8 mouse cellular contexts compared by ENCODE assay signal in the genomic region with DNA sequence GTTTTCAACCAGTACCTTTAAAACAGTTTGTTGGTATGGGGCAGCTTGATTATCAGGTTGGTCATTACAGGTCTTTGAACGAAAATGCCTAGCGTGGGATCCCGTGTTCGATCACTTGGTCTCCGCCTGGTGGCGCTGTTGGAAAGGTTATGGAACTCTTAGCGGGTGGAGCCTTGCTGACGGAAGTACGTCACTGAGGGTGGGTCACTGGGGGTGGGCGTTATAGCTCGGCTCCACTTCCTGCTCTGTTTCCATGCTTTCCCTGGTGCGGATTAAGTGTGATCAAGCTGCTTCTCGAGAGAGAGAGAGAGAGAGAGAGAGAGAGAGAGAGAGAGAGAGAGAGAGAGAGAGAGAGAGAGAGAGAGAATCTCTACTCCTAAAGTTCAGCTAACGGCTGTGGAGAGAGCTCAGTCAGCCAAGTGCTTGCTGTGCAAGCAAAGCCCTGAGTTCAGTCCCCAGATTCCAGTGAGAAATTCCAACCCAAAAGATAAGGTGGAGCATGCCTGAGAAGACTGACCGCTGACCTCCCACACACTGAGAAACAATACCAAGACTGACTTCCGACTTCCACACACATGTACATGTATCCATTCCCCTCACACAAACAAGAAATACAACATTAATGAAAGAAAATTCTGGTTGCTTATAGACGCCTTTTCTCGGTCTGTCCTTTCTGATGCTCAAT. TPM values are rescaled to one million over a fixed set of nuclear protein-coding genes. Genes with fewer than 3 reads are reported as not detected.
DNase-seq lines count a peak whose midpoint lies in the region; ATAC-seq and TF ChIP-seq lines count a peak whose summit lies in the region.

No protein-coding gene starts in this region.

- TF ChIP-seq CTCF in kidney, adult 2 months (conservative IDR thresholded peaks at IDR 0.05; ENCODE audit: insufficient read depth, insufficient read length, low read depth, low read length): peak; percentile 99

- 0 out of 2 replicates have a peak, but pooled peaks cover 4% of the 10 kb centered on the region for H3K27me3 ChIP-seq in embryonic facial prominence, embryonic 13.5 days
- no peaks in the 10 kb centered on the region for H3K27me3 ChIP-seq in kidney, adult 2 months (replicated peaks; ENCODE audit: control insufficient read depth, insufficient read depth, low read length)
- peaks cover 14% of the 10 kb centered on the region; the same call in 1 of the 2 replicates for H3K27me3 ChIP-seq in limb, embryonic 13.5 days
- H3K27me3 ChIP-seq in midbrain, embryonic 16.5 days (ENCODE audit: control insufficient read depth, insufficient read depth, low read depth, low read length): peaks cover 3% of the 10 kb centered on the region

- peaks cover 5% of the 10 kb centered on the region; the same call in 1 of the 2 replicates for H3K4me1 ChIP-seq in embryonic facial prominence, embryonic 13.5 days
- H3K4me1 ChIP-seq in kidney, adult 2 months (ENCODE audit: control insufficient read depth, insufficient read depth, low read length): no peaks in the 10 kb centered on the region
- H3K4me1 ChIP-seq in limb, embryonic 13.5 days: peaks cover 6% of the 10 kb centered on the region; the same call in 1 of the 2 replicates
- H3K4me1 ChIP-seq in midbrain, embryonic 16.5 days (ENCODE audit: control insufficient read depth, insufficient read depth, low read length): peaks cover 6% of the 10 kb centered on the region

- WGBS in embryonic facial prominence, embryonic 13.5 days: 11% methylated on average over 18 of the region's 18 CpGs
- 11% methylated on average over 18 of the region's 18 CpGs for WGBS in kidney, adult 2 months
- WGBS in limb, embryonic 13.5 days: 12% methylated on average over 18 of the region's 18 CpGs
- 11% methylated on average over 18 of the region's 18 CpGs for WGBS in midbrain, embryonic 16.5 days

- no peaks in the 10 kb centered on the region for H3K36me3 ChIP-seq in embryonic facial prominence, embryonic 13.5 days
- no peaks in the 10 kb centered on the region for H3K36me3 ChIP-seq in kidney, adult 2 months (ENCODE audit: control insufficient read depth, insufficient read depth, low read length)
- no peaks in the 10 kb centered on the region for H3K36me3 ChIP-seq in limb, embryonic 13.5 days
- no peaks in the 10 kb centered on the region for H3K36me3 ChIP-seq in midbrain, embryonic 16.5 days (ENCODE audit: control insufficient read depth, insufficient read depth, low read length)

- ATAC-seq in embryonic facial prominence, embryonic 13.5 days (ENCODE audit: insufficient number of reproducible peaks, insufficient read depth, low FRiP score, low TSS enrichment, low read depth): peak; percentile 91
- ATAC-seq in limb, embryonic 13.5 days (ENCODE audit: low FRiP score, low read depth): peak; percentile 96
- ATAC-seq in midbrain, embryonic 16.5 days: peak; percentile 96

- peak overlapping the region; percentile 72 for H3K9ac ChIP-seq in embryonic facial prominence, embryonic 13.5 days
- peak overlapping the region; percentile 58 for H3K9ac ChIP-seq in limb, embryonic 13.5 days
- peak overlapping the region; percentile 49 for H3K9ac ChIP-seq in midbrain, embryonic 16.5 days (ENCODE audit: low read depth, low read length)

- TF ChIP-seq POLR2A in kidney, adult 2 months (IDR thresholded peaks at IDR 0.05; ENCODE audit: low read depth, low read length): no peak

- H3K4me3 ChIP-seq in embryonic facial prominence, embryonic 13.5 days: peak overlapping the region; percentile 42
- peak overlapping the region; percentile 31 for H3K4me3 ChIP-seq in kidney, adult 2 months (ENCODE audit: insufficient read depth, low read depth, low read length)
- H3K4me3 ChIP-seq in limb, embryonic 13.5 days: peak overlapping the region; percentile 41
- peak overlapping the region; percentile 33 for H3K4me3 ChIP-seq in midbrain, embryonic 16.5 days (ENCODE audit: low read depth, low read length)

- peak overlapping the region; percentile 65 for H3K4me2 ChIP-seq in embryonic facial prominence, embryonic 13.5 days
- peak overlapping the region; percentile 66 for H3K4me2 ChIP-seq in limb, embryonic 13.5 days (replicated peaks)
- H3K4me2 ChIP-seq in midbrain, embryonic 16.5 days (ENCODE audit: low read length): peak overlapping the region; percentile 62

- peak; percentile 60 for DNase-seq in 3134 (ENCODE audit: extremely low read depth, insufficient read length, low spot score)
- peak; percentile 94 for DNase-seq in adrenal gland, postnatal 36 days
- peak; percentile 93 to 97 for DNase-seq in heart, adult 18-20 months
- DNase-seq in kidney, adult 2 months: peak; percentile 94
- peak; percentile 92 to 98 for DNase-seq in spleen, postnatal 10 days (ENCODE audit: low spot score in 2 of 2)

- no peaks in the 10 kb centered on the region for H3K9me3 ChIP-seq in embryonic facial prominence, embryonic 13.5 days
- no peaks in the 10 kb centered on the region for H3K9me3 ChIP-seq in limb, embryonic 13.5 days
- no peaks in the 10 kb centered on the region for H3K9me3 ChIP-seq in midbrain, embryonic 16.5 days (replicated peaks; ENCODE audit: control insufficient read depth, low read length, poor library complexity, severe bottlenecking)

- peak overlapping the region; percentile 82 for H3K27ac ChIP-seq in embryonic facial prominence, embryonic 13.5 days
- peak overlapping the region; percentile 75; the same call in 1 of the 2 replicates for H3K27ac ChIP-seq in kidney, adult 2 months (ENCODE audit: insufficient read depth, low read depth, low read length)
- peak overlapping the region; percentile 73; the same call in 1 of the 2 replicates for H3K27ac ChIP-seq in limb, embryonic 13.5 days
- H3K27ac ChIP-seq in midbrain, embryonic 16.5 days (ENCODE audit: low read length): peak overlapping the region; percentile 69

RNA-seq across cellular contexts. Expression of a gene that starts 8.6 kb away (rescaled TPM):
- 1 to 10 TPM in 1 of 2 experiments, under 1 TPM in 1; 0.26 to 4.1 TPM for total RNA-seq in adrenal gland, postnatal 36 days (2021)
- 0.28 TPM in 1 of 2 replicates, not detected in the other for polyA plus RNA-seq in embryonic facial prominence, embryonic 13.5 days (2015; fragmentation: Nextera tagmentation; extraction: Ambion mirVana)
- under 1 TPM; 0.10 to 0.13 TPM for total RNA-seq in heart, adult 18-20 months (2021)
- polyA plus RNA-seq in kidney, adult 2 months (2012; rRNA removed): 0.03 and 0.19 TPM in 2 replicates
- polyA plus RNA-seq in limb, embryonic 13.5 days (2015; fragmentation: Nextera tagmentation; extraction: Ambion mirVana): 0.05 and 0.23 TPM in 2 replicates
- polyA plus RNA-seq in midbrain, embryonic 16.5 days (2015; fragmentation: Nextera tagmentation; extraction: Ambion mirVana): 0.31 and 0.98 TPM in 2 replicates

RNA-seq across cellular contexts. Expression of a gene that starts 20.9 kb away (rescaled TPM):
- 100 to 1,000 TPM in 1 of 2 experiments, 10 to 100 TPM in 1; 42.9 to 150 TPM for total RNA-seq in adrenal gland, postnatal 36 days (2021)
- 48.6 and 53.6 TPM in 2 replicates for polyA plus RNA-seq in embryonic facial prominence, embryonic 13.5 days (2015; fragmentation: Nextera tagmentation; extraction: Ambion mirVana)
- 10 to 100 TPM; 82.5 to 98.2 TPM for total RNA-seq in heart, adult 18-20 months (2021)
- 74.0 and 92.4 TPM in 2 replicates for polyA plus RNA-seq in kidney, adult 2 months (2012; rRNA removed)
- polyA plus RNA-seq in limb, embryonic 13.5 days (2015; fragmentation: Nextera tagmentation; extraction: Ambion mirVana): 44.3 and 45.1 TPM in 2 replicates
- polyA plus RNA-seq in midbrain, embryonic 16.5 days (2015; fragmentation: Nextera tagmentation; extraction: Ambion mirVana): 59.3 and 64.5 TPM in 2 replicates

RNA-seq across cellular contexts. Expression of a gene that starts 40.7 kb away (rescaled TPM):
- under 1 TPM in 1 of 2 experiments, not detected in 1; 0.16 TPM for total RNA-seq in adrenal gland, postnatal 36 days (2021)
- 0.36 and 0.49 TPM in 2 replicates for polyA plus RNA-seq in embryonic facial prominence, embryonic 13.5 days (2015; fragmentation: Nextera tagmentation; extraction: Ambion mirVana)
- under 1 TPM; 0.15 to 0.18 TPM for total RNA-seq in heart, adult 18-20 months (2021)
- 0.05 TPM in 1 of 2 replicates, not detected in the other for polyA plus RNA-seq in kidney, adult 2 months (2012; rRNA removed)
- 0.27 and 0.32 TPM in 2 replicates for polyA plus RNA-seq in limb, embryonic 13.5 days (2015; fragmentation: Nextera tagmentation; extraction: Ambion mirVana)
- polyA plus RNA-seq in midbrain, embryonic 16.5 days (2015; fragmentation: Nextera tagmentation; extraction: Ambion mirVana): 1.5 and 2.9 TPM in 2 replicates

RNA-seq across cellular contexts. Expression of a gene that starts 50.4 kb away (rescaled TPM):
- 1 to 10 TPM; 6.7 to 7.2 TPM for total RNA-seq in adrenal gland, postnatal 36 days (2021)
- 1.6 and 1.8 TPM in 2 replicates for polyA plus RNA-seq in embryonic facial prominence, embryonic 13.5 days (2015; fragmentation: Nextera tagmentation; extraction: Ambion mirVana)
- 1 to 10 TPM; 5.3 to 7.1 TPM for total RNA-seq in heart, adult 18-20 months (2021)
- 12.1 and 19.4 TPM in 2 replicates for polyA plus RNA-seq in kidney, adult 2 months (2012; rRNA removed)
- polyA plus RNA-seq in limb, embryonic 13.5 days (2015; fragmentation: Nextera tagmentation; extraction: Ambion mirVana): 1.2 and 1.8 TPM in 2 replicates
- 0.42 TPM in 1 of 2 replicates, not detected in the other for polyA plus RNA-seq in midbrain, embryonic 16.5 days (2015; fragmentation: Nextera tagmentation; extraction: Ambion mirVana)

Comparison
In these comparisons a context has a peak if more than half of its experiments do, and no peak if none do; other contexts are left out.
1. Peak in every context shown above with its lines: DNase-seq, ATAC-seq, H3K4me3 ChIP-seq and H3K27ac ChIP-seq.